Mouse (Mus musculus) G1E-ER4 (cell line): ENCODE measurements around the gene Dhrs4. TPM values are rescaled to one million over a fixed set of nuclear protein-coding genes. Genes with fewer than 3 reads are reported as not detected.

Source experiments
- GATA1 ChIP-seq: IDR thresholded peaks from one replicate; pipeline ENCODE4 v1.8.0; 2012; ENCODE audit warnings: low read length, inconsistent platforms
- polyA plus RNA-seq: library from polyadenylated mRNA; stranded (reverse); fragments of >175 nt; gene quantifications from 2 replicates; pipeline ENCODE4 v1.2.3, GENCODE M21; 2012

Dhrs4 gene
- polyA plus RNA-seq, 1 experiment: 97.5 TPM

GRCm38 (mm10) chr14:55470806-55471205 is 7.8 kb upstream of the Dhrs4 start:
- no peak for TF ChIP-seq GATA1

DNA sequence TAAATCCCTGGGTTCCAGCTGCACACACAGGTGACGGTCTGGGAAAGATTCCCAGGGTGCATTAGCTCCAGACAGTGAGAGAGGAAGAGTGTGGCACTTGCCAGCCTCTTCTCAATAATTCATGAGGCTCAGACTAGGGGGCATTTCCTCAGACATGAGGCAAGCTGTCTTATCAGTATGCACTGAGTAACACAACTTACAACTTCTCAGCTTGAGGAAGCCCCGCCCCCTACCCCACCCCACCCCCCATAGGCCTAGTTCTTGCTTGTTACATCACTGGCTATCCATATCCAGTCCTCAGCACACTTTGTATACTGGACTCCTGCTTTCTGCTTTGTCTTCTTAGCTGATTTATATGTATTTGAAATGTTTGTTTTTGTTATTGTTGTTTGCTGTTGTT is 2.9 kb upstream of the Dhrs4 start:
- TF ChIP-seq GATA1: no peak

DNA sequence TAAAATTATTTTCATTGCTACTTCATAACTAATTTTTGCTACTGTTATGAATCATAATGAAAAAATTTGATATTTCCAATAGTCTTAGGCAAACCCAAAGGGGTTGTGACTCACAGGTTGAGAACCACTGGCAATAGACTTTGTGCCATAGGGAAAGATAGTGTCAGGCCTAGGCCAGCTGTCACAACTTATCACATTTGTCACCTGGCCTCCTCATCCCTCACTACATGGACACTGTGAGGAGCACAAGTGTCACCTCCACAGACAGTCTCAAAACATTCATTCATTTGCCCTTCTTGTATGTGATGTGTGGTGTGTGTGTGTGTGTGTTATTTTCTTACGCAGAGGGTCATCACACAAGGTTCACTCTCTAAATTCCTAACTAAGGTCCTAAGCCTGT is 1.1 kb upstream of the Dhrs4 start:
- no peak for TF ChIP-seq GATA1

GRCm38 (mm10) chr14:55477829-55478228 is 729 bp upstream of the Dhrs4 start:
- TF ChIP-seq GATA1: no peak

- no peak for TF ChIP-seq GATA1
Measured at GRCm38 (mm10) chr14:55479629-55480028, 1.1 kb downstream of the Dhrs4 start.

- no peak for TF ChIP-seq GATA1
Measured at GRCm38 (mm10) chr14:55484430-55485085, 6.0 kb downstream of the Dhrs4 start.

- no peak for TF ChIP-seq GATA1
Measured at GRCm38 (mm10) chr14:55486836-55487235, 8.3 kb downstream of the Dhrs4 start.

DNA sequence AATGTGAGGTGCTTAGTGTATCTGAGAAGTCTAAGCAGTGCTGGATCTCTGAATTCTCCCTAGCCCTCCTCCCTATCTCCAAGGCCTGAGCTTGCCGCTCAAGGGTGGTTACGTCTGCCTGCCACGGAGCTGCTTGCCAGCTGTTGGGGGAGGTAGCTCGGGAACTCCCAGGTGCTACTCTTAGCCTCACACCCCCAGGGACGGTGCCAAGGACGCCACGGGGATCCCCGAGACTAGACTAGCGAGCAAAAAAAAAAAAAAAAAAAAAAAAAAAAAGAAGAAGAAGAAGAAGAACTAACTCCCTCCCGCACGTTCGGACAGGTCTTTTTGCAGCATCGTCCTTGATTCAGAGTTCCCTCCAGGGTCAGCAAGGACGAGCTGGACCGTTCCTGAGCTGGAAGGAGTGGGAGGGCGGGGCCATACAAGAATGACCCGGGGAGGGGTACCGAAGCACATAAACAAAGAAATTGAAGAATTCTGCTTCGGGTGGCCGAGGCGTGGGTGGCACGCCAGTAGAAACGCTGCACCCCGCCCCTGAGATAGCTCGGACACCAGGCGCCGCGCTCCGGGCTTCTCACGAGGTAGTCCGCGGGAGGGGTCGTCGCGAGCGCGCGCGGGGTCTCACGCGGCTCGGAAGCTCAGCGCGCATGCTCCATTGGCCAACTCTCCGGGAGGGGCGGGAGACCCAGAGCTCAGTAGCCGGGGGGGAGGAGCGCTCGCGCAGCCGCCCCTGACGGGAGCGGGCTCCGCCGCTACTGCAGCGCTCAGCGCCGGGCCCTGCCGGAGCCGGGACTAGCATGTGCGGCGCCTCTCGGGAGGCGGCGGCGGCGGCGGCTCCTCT is 12.0 kb downstream of the Dhrs4 start, which contains the start of gene Carmil3:
Carmil3 (plus strand) TSS at position 291 of the 841 bp plus-strand sequence.
- TF ChIP-seq GATA1: no peak

DNA sequence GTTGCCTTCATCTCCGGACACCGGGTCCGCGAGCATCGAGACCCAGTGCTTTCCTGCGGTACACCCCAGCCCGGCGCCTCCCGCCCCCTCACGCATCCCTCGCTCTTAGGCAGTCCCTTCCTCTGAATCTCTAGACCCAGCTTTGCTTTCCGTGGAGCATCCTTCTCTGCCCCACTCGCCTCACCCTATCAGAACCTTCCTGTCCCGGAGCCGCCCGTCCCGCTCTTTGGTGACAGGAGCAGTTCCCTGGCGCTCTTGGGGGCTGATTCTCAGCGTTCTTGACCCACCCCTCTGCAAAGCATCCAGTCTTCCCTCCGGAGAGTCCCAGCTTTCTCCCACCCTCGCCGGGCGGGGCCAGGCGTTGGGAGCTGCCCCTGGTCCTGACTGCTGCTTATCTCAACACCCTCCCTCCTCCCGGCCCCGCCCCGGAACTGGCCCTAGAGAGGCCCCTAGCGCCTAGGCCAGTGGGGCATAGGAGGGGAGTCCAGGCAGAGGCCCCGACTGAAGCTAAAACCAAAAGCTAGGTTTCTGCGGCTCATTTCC is 12.8 kb downstream of the Dhrs4 start:
- TF ChIP-seq GATA1: no peak

DNA sequence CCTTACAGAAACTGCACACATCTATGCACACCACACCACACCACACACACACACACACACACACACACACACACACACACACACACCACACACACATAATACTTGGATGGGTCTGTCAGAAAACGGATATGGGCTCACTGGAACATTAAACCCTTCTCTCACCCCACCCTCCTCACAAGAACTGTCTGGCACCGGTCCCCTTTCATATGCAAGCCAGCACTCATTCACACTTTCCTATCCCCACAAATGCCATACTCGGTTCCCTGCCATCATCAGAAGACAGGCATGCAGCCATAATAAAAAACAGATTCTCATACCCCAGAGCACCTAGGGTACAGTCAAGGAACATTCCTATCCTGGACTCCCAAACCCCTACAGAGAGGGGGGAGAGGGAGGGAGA is 13.5 kb downstream of the Dhrs4 start:
- TF ChIP-seq GATA1: no peak

DNA sequence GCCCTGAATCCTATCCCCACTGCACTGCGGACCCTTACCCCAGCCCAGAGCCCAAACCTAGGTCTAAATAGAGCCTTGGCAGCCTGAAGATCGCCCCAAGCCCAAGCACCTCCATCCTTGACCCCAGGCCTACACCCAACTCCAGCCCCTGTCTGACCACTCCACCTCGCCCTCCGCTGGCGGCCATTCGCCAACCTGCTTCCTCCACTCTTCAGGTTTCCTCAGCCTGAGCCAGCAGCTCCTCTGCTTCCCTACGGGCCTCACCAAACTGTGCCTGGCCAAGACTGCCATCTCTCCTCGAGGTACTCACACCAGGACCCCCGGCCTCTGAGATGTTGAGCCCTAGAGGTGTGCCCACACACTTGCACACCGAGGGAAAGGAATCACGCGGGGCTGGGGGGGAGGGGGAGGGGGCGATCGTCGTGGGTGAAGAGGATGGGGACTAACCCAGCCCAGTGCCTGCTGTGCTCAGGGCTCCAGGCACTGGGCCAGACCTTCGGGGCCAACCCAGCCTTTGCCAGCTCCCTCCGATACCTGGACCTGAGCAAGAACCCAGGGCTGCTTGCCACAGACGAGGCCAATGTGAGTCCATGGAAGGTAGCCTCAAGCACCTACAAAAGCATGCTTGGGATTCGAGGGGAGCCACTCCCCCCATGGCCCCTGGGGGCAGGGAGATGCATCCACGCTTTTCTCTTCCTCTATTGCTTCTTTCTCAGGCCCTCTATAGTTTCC is 17.1 kb downstream of the Dhrs4 start:
- no peak for TF ChIP-seq GATA1

DNA sequence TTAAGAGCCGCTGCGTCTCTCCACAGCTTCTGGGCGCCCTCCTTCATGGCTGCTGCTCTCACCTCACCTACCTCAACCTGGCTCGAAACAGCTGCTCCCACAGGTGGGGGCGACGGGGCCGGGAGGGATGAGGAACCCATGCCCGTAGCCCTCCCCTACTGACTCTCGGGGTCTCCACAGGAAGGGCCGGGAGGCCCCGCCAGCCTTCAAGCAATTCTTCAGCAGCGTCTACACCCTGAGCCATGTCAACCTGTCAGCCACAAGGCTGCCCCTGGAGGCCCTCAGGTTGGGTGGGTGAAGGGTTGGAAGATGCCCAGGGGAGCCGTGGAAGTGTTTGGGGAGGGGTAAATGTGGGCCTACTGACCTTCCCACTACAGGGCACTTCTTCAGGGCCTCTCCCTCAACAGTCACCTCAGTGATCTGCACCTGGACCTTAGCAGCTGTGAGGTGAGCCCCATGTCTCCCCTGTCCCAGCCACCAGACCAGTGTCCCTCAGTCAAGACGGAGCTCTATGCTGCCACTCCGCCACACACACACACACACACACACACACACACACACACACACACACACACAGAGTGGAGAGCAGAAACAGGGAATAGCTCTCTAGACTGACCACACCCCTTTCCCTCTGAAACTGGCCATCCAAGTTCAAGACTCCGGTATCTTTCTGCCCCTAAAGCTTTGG is 18.3 kb downstream of the Dhrs4 start:
- no peak for TF ChIP-seq GATA1

GRCm38 (mm10) chr14:55497449-55497821 is 18.9 kb downstream of the Dhrs4 start:
- no peak for TF ChIP-seq GATA1

DNA sequence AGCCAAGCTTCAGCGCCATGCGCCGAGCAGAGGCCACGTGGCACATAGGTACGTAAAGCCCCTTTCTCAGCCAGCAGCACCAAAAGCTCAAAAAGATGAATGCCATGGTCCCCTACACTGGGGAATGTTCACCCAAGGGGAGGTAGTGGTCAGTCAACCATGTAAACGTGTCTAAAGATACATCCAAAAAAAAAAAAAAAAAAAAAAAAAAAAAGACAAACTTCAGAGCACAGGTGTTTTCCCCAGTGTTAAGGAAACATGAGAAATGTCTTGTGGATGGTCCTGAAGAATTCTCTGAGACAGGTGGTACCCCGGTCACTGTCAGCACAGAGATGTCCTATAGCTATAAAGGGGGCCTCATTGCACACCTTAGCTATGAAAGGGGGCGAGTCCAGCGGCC is 27.1 kb downstream of the Dhrs4 start:
- TF ChIP-seq GATA1: no peak

DNA sequence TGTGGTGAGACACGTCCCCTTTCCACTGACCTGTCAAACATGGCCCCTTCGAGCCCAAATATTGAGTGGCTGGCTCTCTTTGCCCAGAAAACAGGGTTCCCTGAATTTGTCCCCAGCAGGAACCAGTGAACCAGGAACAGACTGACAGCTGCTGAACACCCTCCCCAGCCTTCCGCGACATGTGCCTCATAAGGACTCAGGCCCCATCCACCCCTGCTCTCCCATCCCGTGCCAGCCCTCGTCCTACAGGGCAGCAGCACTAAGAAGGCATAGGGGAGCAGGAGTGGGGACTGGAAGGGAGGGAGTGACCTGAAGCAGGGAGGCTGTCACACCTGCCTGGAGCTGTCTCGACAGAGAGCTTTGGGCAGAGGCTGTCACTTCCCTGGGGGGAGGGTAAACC is 29.2 kb downstream of the Dhrs4 start:
- TF ChIP-seq GATA1: no peak
